Mouse (Mus musculus): ENCODE measurements around the gene 1700018B08Rik.

The 1700018B08Rik gene

DNA sequence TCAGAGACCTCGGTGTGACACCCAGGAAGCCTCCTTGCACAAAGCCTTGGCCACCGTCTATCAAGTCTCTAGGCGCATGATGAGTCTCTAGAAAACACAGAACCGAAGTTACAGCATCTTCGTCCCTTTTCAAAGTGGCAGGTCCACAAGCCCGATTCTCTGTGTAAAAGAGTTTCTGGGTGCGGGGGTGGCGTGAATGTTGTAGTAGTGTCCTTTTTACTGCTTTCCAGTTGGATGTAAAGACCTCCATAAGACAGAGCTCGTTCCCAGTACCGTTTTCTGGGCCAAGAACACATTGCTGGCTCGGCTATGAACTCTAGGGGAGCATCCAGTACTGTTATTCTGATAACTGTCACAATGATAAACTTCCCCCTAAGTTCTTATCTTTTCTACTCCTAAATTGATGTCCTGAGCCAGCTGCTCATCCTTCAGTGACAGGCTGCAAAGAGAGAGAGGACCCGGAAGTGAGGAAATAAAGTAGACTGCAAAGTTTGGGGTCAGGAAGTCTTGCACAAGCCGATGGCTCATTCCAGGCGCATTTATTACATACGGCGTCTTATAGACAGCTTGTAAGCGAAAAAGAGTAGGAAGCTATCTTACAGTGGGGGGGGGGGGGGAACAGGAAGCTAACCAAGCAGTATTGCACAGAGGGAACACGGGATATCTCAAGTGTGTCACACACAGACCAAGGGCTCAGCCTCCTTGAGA lies 18.9 kb downstream of the 1700018B08Rik start:
- intact Hi-C loops (cut with DNase I): no loop called here

DNA sequence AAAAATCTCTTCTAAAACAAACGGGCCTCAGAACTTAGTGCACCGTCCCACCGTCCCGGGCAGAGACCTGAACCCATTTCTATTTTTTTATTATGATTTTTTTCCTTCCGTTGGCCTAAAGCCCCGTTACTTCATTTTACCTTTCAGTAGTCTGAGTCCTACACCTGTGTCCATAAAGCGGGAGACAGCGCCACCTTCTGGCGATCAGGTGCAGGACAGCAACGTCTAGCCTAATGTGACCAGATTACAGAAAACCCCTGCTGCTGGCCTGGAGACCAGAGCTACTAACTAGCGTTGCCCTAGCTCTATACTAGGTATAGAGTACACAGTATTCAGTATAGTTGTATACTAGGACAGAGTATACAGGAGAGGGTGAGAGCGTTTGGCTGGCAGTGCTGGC lies 30.7 kb downstream of the 1700018B08Rik start:
- intact Hi-C loops (cut with DNase I): loop anchor here (1.0 to 10.0 kb wide), 3 partner anchors 89 to 400 kb away; no protein-coding TSS in a partner anchor

DNA sequence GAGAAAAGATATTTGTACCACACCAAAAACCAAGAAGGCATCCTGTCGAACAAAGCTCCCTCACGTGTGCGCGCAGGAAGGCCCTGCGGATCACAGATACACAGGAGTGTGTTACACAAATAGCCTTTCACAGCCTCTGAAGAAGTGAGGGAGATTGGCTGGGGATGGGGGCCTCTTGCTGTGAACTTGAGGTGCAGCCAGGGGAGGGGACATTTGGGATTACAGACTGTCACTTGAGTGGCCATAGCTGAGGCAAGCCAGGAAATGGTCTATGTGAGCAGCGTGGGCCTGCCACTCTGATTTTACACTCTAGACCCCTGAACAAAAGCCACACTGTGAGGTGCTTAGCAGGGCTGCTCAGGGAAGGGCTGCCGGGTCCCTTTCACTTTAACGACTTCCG lies 32.4 kb downstream of the 1700018B08Rik start:
- intact Hi-C loops (cut with DNase I): loop anchor here (10.0 kb wide), 1 partner anchor 87 kb away; no protein-coding TSS in a partner anchor

DNA sequence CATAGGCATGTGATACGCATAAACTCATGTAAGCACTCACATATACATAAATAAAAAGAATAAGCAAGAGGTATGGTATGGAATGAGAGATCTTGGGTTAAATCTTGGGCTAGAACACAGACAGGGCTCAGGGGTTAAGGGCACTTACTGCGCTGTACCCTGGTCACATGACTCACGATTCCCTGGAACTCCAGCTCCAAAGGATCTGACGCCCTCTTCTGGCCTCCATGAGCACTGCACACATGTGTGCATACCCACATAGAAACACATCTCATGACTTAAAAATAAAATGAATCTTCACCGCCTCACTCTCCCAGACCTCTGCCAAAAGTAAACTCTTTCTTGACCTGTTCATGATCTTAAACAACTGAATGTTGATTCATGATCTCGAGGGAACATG lies 46.5 kb downstream of the 1700018B08Rik start:
- intact Hi-C loops (cut with DNase I): no loop called here

DNA sequence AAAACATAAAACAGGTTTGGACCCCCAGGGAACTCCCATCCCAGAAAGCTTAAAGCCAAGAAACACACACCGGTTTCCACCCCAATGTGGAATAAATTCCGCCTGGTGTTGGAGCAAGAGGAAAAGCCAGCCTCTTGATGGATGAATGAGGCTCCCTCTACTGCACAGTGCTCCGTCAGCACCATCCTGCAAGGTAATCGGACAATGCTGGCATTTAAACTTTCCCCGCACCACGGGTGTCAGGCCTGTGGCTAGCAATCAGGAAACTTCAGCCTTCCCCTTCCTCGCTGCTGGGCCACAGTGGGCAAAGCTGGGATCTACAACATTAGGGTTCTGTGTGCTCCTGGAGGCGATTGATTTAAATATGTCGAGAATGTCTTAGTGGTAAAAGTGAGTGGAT lies 52.5 kb downstream of the 1700018B08Rik start:
- intact Hi-C loops (cut with DNase I): no loop called here

DNA sequence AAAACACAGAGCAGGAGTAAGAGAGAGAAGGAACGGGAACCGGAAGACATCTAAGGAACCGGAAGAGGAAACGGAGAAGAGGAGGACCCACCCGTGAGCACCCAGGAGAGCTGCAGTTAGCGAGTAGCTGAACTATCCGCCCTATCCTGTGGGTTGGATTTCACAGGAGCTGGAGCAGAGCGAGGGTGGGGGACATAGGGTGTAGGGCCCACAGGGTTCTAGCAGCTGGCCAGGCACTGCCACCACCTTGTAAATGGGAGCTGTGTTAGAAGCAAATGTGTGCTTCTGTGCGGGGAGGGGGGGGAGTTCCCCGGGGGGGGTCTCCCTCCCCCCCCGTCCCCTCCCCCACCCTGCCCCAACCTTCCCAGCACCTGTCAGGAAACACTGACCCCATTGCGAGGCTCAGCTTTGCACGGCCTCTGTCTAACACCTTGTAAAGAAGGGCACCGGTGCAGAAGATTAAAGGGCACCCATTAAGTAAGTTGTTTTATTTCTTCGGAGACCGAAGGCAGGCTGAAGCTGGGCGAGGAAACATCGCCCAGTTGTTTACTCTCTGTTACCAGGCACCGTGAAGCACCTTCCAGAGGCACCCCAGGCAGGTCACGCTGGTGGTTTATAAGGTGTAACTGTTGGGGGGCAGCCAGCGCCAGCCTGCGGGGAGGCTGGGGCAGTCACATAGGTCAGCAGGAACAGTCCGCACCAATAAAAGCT lies 59.9 kb downstream of the 1700018B08Rik start:
- intact Hi-C loops (cut with DNase I): no loop called here
